Mouse (Mus musculus) liver, postnatal 0 days (tissue): ENCODE results near the gene Cd27. TPM values are rescaled to one million over a fixed set of nuclear protein-coding genes. Genes with fewer than 3 reads are reported as not detected.
A peak's percentile ranks its signal among the peaks of the same experiment; 100 is the strongest.
"Not testable (repeated sequence)": the region's sequence is repeated elsewhere in the genome, so short reads cannot be mapped to it uniquely, and the experiment has no call there.

Experiments
- ATAC-seq: fragments of 200-750 bp; cut with Nextera tagmentation; 2 replicates; pipeline ENCODE4 v1.8.0; 2017; ENCODE audit warnings: mild to moderate bottlenecking, moderate library complexity
- DNase-seq: peaks from one replicate; pipeline ENCODE4 v3.0.0-alpha.2; 2016
- H3K27ac ChIP-seq: fragments of 300-500 bp; sonication (generic); 2 replicates; pipeline ENCODE4 v1.5.1; 2014; ENCODE audit warnings: antibody characterized with exemption, moderate library complexity, mild to moderate bottlenecking, low read depth
- H3K27me3 ChIP-seq: fragments of 300-500 bp; sonication (generic); 2 replicates; pipeline ENCODE4 v1.6.1; 2014; ENCODE audit warnings: low read length, control low read depth, mixed read lengths; ENCODE audit not compliant: insufficient read depth
- H3K36me3 ChIP-seq: fragments of 300-500 bp; sonication (generic); replicated peaks from 2 replicates; pipeline ENCODE4 v1.6.1; 2014; ENCODE audit warnings: mild to moderate bottlenecking, control low read depth, low read length, moderate library complexity, mixed read lengths; ENCODE audit not compliant: insufficient read depth
- H3K4me1 ChIP-seq: fragments of 300-500 bp; sonication (generic); 2 replicates; pipeline ENCODE4 v1.6.1; 2014; ENCODE audit warnings: antibody characterized with exemption, mild to moderate bottlenecking, control low read depth; ENCODE audit not compliant: insufficient read depth
- H3K4me2 ChIP-seq: fragments of 300-500 bp; sonication (generic); 2 replicates; pipeline ENCODE4 v1.6.1; 2014; ENCODE audit warnings: low read depth, mild to moderate bottlenecking, low read length, moderate library complexity, mixed read lengths
- H3K4me3 ChIP-seq: fragments of 300-500 bp; sonication (generic); 2 replicates; pipeline ENCODE4 v1.5.1; 2014; ENCODE audit warnings: low read depth, low read length
- H3K9ac ChIP-seq: fragments of 300-500 bp; sonication (generic); replicated peaks from 2 replicates; pipeline ENCODE4 v1.6.1; 2014; ENCODE audit warnings: mild to moderate bottlenecking, moderate library complexity
- H3K9me3 ChIP-seq: fragments of 300-500 bp; sonication (generic); 2 replicates; pipeline ENCODE4 v1.6.1; 2016; ENCODE audit warnings: mild to moderate bottlenecking, control low read depth, low read length, mixed read lengths
- CTCF ChIP-seq: sonication (generic); IDR thresholded peaks from 2 replicates; pipeline ENCODE4 v1.5.1; 2016; ENCODE audit warnings: antibody characterized with exemption, low read depth
- EP300 ChIP-seq: IDR thresholded peaks from 2 replicates; pipeline ENCODE4 v1.6.1; 2016; ENCODE audit warnings: antibody characterized with exemption, low read depth, mild to moderate bottlenecking
- WGBS: fragments of 180-500 bp; shearing (Covaris S2); extraction: QIAGEN DNeasy Blood & Tissue Kit; methylation state at CpG from one replicate; pipeline ENCODE4 v1.1.7; 2014; ENCODE audit not compliant: insufficient replicate concordance; 5-methylcytosine and 5-hydroxymethylcytosine counted together
- polyA plus RNA-seq: library from polyadenylated mRNA; unstranded; fragments of >200 nt; fragmentation: Nextera tagmentation; extraction: Ambion mirVana; gene quantifications from 2 replicates; pipeline ENCODE4 v1.2.1, GENCODE M21; 2015

The Cd27 gene
- polyA plus RNA-seq, 1 experiment from 2014 or later, result 2.3 TPM

DNA sequence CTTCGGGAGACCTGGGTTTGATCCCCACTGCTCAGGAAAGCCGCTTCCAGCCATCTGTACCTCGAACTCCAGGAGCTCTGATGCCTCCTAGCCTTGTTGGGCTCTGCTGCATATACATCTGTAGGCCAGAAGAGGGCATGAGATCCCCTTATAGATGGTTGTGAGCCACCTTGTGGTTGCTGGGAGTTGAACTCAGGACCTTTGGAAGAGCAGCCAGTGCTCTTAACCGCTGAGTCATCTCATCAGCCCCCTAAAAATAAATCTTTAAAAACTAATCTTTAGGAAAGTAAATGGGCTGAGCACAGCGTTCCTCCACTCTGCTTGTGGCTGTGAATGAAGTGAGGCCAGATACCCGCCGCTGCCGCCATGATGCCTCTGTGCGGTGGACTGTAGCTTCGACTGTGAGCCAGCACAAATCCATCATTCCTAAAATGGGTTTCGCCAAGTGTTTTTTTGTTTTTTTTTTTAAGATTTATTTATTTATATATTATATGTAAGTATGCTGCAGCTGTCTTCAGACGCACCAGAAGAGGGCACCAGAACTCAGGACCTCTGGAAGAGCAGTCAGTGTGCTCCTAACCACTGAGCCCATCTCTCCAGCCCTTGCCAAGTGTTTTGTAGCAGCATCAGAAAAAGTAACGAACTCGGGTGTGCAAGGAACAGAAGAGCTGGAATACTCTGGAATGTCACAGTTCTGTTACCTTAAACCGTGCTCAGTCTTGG lies 38.2 kb upstream of the Cd27 start:
- H3K4me1 ChIP-seq, result peaks cover 6% of the 10 kb centered on the region
- H3K9me3 ChIP-seq, result no peaks in the 10 kb centered on the region
- H3K36me3 ChIP-seq, result no peaks in the 10 kb centered on the region
- ATAC-seq, result no peak
- no peaks in the 10 kb centered on the region for H3K27me3 ChIP-seq
- no peak overlapping the region for H3K4me2 ChIP-seq
- no peak for TF ChIP-seq EP300
- peak; percentile 73 for TF ChIP-seq CTCF
- DNase-seq, result peak; percentile 44
- H3K9ac ChIP-seq, result no peak overlapping the region
- no peak overlapping the region for H3K27ac ChIP-seq
- H3K4me3 ChIP-seq, result no peak overlapping the region
- 58% methylated on average over 15 of the region's 15 CpGs for WGBS

DNA sequence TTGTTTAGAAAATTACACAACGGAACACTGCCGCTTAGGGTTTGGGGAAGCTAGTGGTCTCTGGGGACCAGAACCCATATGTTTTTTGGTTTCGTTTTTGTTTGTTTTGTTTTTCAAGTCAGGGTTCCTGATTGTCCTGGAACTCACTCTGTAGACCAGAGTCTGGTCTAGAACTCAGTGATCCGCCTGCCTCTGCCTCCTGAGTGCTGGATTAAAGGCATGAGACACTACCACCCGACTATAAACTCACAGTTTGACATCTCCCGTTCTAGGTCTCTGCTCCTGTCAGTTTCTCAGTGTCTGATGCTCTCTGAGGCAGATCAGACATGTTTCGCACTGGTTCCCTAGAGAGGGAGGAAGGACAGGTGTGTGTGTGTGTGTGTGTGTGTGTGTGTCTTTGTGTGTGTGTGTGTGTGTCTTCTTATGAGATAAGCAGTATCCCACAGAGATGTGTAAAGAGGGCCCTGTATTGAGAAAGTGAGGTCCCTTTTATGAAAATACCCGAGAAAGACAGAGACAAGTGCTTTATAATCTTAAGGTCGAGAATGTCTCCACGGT lies 35.5 kb upstream of the Cd27 start:
- TF ChIP-seq CTCF (no peak), EP300 (no peak)
- no peak overlapping the region for H3K4me3 ChIP-seq
- no peak; the same call in 1 of the 2 replicates for ATAC-seq
- no peaks in the 10 kb centered on the region for H3K9me3 ChIP-seq
- WGBS, result 61% methylated on average over 10 of the region's 10 CpGs
- peak overlapping the region; percentile 50 for H3K27ac ChIP-seq
- peaks cover 6% of the 10 kb centered on the region for H3K4me1 ChIP-seq
- H3K27me3 ChIP-seq, result no peaks in the 10 kb centered on the region
- H3K9ac ChIP-seq, result 0 out of 2 replicates have a peak overlapping the region, but pooled peaks have one; percentile 36
- peak overlapping the region; percentile 66 for H3K4me2 ChIP-seq
- no peak for DNase-seq
- H3K36me3 ChIP-seq, result no peaks in the 10 kb centered on the region

GRCm38 (mm10) chr6:125271455-125272227 lies 34.8 kb upstream of the Cd27 start:
- no peaks in the 10 kb centered on the region for H3K36me3 ChIP-seq
- H3K4me2 ChIP-seq, result peak overlapping the region; percentile 66
- 13% methylated on average over 17 of the region's 17 CpGs for WGBS
- TF ChIP-seq EP300 (peak; percentile 45; the same call in 1 of the 2 replicates), CTCF (peak; percentile 96)
- peak overlapping the region; percentile 81 for H3K27ac ChIP-seq
- H3K4me3 ChIP-seq, result no peak overlapping the region
- peaks cover 6% of the 10 kb centered on the region for H3K4me1 ChIP-seq
- H3K27me3 ChIP-seq, result no peaks in the 10 kb centered on the region
- peak; percentile 95 for ATAC-seq
- peak overlapping the region; percentile 36; the same call in 1 of the 2 replicates for H3K9ac ChIP-seq
- no peaks in the 10 kb centered on the region for H3K9me3 ChIP-seq
- peak; percentile 91 for DNase-seq

DNA sequence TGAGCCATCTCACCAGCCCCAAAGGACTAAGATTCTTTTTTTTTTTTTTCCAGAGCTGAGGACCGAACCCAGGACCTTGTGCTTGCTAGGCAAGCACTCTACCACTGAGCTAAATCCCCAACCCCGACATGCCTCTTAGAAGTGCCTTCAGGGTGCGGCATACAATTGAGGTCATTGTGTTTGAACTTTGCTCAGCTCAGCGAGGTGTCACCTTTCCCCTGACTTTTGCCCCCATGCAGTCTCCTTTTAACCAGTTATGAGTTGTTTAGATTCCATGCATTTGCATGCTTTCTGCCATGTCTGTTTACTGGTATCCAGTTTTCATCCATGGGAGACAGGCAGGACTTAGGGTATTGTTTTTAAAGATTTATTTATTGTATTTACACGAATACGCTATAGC lies 32.0 kb upstream of the Cd27 start:
- DNase-seq (no peak), ATAC-seq (0 out of 2 replicates have a peak, but pooled peaks have one; percentile 9)
- H3K9ac ChIP-seq, result no peak overlapping the region
- H3K27me3 ChIP-seq, result no peaks in the 10 kb centered on the region
- H3K9me3 ChIP-seq, result no peaks in the 10 kb centered on the region
- TF ChIP-seq EP300 (no peak), CTCF (no peak)
- no peaks in the 10 kb centered on the region for H3K36me3 ChIP-seq
- H3K4me2 ChIP-seq, result no peak overlapping the region
- 59% methylated on average over 6 of the region's 6 CpGs for WGBS
- no peak overlapping the region for H3K27ac ChIP-seq
- H3K4me3 ChIP-seq, result no peak overlapping the region
- peaks cover 6% of the 10 kb centered on the region for H3K4me1 ChIP-seq

DNA sequence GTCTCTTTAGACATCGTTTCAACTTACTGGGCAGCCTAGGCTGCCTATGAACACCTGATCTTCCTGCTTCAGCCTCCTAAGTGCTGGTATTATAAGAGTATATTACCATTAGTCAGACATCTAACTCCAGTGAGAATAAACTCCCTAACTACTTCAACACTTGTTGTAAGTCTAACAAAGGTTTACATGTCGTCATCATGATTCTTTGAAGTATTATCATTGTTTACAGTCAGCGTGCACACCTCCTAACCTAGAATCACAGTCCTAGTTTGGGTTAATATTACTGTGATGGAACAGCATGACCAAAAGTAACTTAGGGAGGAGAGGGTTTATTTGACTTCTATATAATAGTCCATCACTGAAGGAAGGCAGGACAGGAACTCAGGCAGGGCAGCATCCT lies 30.7 kb upstream of the Cd27 start:
- no peak overlapping the region for H3K4me2 ChIP-seq
- no peaks in the 10 kb centered on the region for H3K36me3 ChIP-seq
- DNase-seq (no peak), ATAC-seq (no peak)
- WGBS, result 70% methylated on average over 3 of the region's 3 CpGs
- no peaks in the 10 kb centered on the region for H3K27me3 ChIP-seq
- no peaks in the 10 kb centered on the region for H3K9me3 ChIP-seq
- H3K9ac ChIP-seq, result no peak overlapping the region
- H3K4me3 ChIP-seq, result no peak overlapping the region
- peaks cover 6% of the 10 kb centered on the region for H3K4me1 ChIP-seq
- H3K27ac ChIP-seq, result no peak overlapping the region
- TF ChIP-seq CTCF (no peak), EP300 (no peak)

GRCm38 (mm10) chr6:125266600-125266999 lies 29.8 kb upstream of the Cd27 start:
- H3K4me3 ChIP-seq, DNase-seq, H3K27me3 ChIP-seq, H3K36me3 ChIP-seq, H3K27ac ChIP-seq, H3K9ac ChIP-seq, H3K4me2 ChIP-seq, H3K9me3 ChIP-seq, ATAC-seq, H3K4me1 ChIP-seq: not testable (repeated sequence)
- 60% methylated on average over 6 of the region's 6 CpGs for WGBS
